Mouse (Mus musculus) limb, embryonic 11.5 days (tissue): ENCODE measurements around the gene Pih1d1. TPM values are rescaled to one million over a fixed set of nuclear protein-coding genes. Genes with fewer than 3 reads are reported as not detected.
A peak's percentile ranks its signal among the peaks of the same experiment; 100 is the strongest.

Experiments
- ATAC-seq: fragments of 200-750 bp; cut with Nextera tagmentation; 2 replicates; pipeline ENCODE4 v1.8.0; 2017; ENCODE audit warnings: low read depth; ENCODE audit not compliant: insufficient number of reproducible peaks, low FRiP score, low TSS enrichment
- DNase-seq: peaks from one replicate; pipeline ENCODE4 v3.0.0-alpha.2; 2015; ENCODE audit warnings: low spot score
- H3K27ac ChIP-seq: fragments of 300-500 bp; sonication (generic); replicated peaks from 2 replicates; pipeline ENCODE4 v1.5.1; 2014; ENCODE audit warnings: low read depth, mild to moderate bottlenecking, low read length
- H3K27me3 ChIP-seq: fragments of 300-500 bp; sonication (generic); 2 replicates; pipeline ENCODE4 v1.6.1; 2014; ENCODE audit warnings: mild to moderate bottlenecking, low read length, mixed read lengths; ENCODE audit not compliant: control insufficient read depth, insufficient read depth
- H3K36me3 ChIP-seq: fragments of 300-500 bp; sonication (generic); 2 replicates; pipeline ENCODE4 v1.6.1; 2014; ENCODE audit warnings: mild to moderate bottlenecking, low read length, moderate library complexity, mixed read lengths; ENCODE audit not compliant: control insufficient read depth, insufficient read depth
- H3K4me1 ChIP-seq: fragments of 300-500 bp; sonication (generic); 2 replicates; pipeline ENCODE4 v1.6.1; 2014; ENCODE audit warnings: low read length, mixed read lengths; ENCODE audit not compliant: control insufficient read depth, insufficient read depth
- H3K4me2 ChIP-seq: fragments of 300-500 bp; sonication (generic); 2 replicates; pipeline ENCODE4 v1.6.1; 2014; ENCODE audit warnings: low read depth, mild to moderate bottlenecking, moderate library complexity; ENCODE audit not compliant: severe bottlenecking
- H3K4me3 ChIP-seq: fragments of 300-500 bp; sonication (generic); 2 replicates; pipeline ENCODE4 v1.5.1; 2014; ENCODE audit warnings: low read depth, low read length
- H3K9ac ChIP-seq: fragments of 300-500 bp; sonication (generic); 2 replicates; pipeline ENCODE4 v1.6.1; 2014; ENCODE audit warnings: mild to moderate bottlenecking, low read length
- H3K9me3 ChIP-seq: fragments of 300-500 bp; sonication (generic); 2 replicates; pipeline ENCODE4 v1.6.1; 2016; ENCODE audit warnings: low read length; ENCODE audit not compliant: control insufficient read depth
- WGBS: fragments of 180-500 bp; shearing (Covaris S2); extraction: QIAGEN DNeasy Blood & Tissue Kit; methylation state at CpG from one replicate; pipeline ENCODE4 v1.1.7; 2014; 5-methylcytosine and 5-hydroxymethylcytosine counted together
- polyA plus RNA-seq: library from polyadenylated mRNA; unstranded; fragments of >200 nt; fragmentation: Nextera tagmentation; extraction: Ambion mirVana; gene quantifications from 2 replicates; pipeline ENCODE4 v1.2.1, GENCODE M21; 2014

Gene Pih1d1
- polyA plus RNA-seq, 1 experiment from 2014 or later = 106 TPM

DNA sequence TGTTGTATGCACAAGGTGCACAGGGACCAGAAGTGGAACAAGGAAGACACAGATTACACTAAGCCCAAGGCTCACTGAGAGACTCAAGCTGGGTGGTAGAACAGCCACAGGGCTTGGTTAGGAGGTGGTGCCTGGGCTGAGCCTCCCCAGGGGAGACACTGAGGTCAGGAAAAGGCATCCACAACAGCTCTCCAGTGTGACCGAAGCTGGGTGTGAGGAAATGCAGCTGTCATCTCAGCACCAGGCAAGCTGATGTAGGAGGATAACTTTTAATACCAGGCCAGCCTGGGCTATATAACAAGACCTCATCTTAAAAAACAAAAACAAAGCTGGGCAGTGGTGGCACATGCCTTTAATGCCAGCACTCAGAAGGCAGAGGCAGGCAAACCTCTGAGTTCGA is 37.1 kb downstream of the Pih1d1 start:
- Histone ChIP-seq H3K9me3 (no peaks in the 10 kb centered on the region; the same call in 1 of the 2 replicates), H3K4me2 (no peak overlapping the region), H3K27me3 (peaks cover 9% of the 10 kb centered on the region), H3K36me3 (no peaks in the 10 kb centered on the region), H3K4me3 (no peak overlapping the region), H3K27ac (no peak overlapping the region), H3K9ac (no peak overlapping the region), H3K4me1 (peaks cover 18% of the 10 kb centered on the region)
- 67% methylated on average over 2 of the region's 2 CpGs for WGBS
- no peak for ATAC-seq
- no peak for DNase-seq

DNA sequence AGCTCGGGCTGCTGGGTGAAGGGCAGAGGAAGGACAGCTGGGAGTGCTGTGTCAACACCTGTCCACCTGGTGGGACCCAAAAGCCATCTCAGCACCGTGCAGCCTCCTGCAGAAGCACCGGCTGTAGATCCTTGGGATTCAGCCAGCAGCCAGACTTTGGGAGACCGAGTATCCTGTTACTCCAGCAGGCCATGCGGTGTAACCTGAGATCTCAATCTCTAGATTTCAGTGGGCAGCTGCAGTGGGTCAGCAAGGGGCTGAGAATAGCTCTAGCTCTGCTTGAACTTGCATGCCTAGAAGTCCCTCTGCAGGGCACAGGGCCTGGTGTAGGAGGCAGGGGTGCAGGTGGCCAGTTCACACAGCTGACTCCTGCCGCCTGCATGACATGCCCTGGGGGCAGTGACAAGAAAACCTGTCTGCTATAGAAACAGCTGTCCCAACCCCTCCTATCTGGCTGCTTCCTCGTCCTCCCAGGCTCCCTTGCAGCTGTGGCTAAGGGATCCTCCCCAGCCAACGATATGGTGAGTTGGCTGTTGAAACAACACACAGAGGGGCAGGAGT is 37.8 kb downstream of the Pih1d1 start:
- Histone ChIP-seq H3K27me3 (peaks cover 9% of the 10 kb centered on the region), H3K9ac (peak overlapping the region; percentile 27; the same call in 1 of the 2 replicates), H3K4me2 (no peak overlapping the region)

DNA sequence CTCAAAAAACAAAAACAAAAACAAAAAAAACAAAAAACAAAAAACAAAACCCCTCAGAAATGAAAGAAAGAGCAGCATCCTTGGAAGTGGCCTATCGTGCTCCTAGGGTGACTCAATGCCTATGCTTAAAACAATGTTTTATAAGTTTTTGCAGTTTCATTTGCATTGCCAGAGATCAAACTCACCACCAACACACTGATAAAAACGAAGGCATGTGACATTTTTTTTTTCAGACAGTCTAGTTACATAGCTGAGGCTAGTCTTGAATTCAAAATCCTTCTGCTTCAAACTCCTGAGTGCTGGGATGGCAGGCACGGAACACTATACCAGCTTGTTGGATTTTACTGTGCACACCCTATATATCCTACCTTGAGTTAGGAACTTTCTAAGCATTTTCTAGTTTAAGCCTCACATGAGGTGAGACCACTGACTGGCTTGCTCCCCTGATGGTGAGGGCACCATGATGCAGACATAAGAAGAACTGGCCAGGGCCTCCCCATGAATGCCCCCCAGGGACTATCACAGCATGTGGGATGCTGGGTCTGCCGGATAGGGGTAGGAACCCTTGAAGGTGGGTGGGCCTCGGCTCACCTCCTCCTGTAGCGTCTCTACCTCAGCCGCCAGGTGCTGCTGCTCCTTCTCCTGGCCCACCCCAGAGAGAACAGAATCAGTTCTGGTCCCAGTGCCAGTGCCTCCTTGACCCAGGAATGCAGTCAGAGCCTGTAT is 38.6 kb downstream of the Pih1d1 start:
- Histone ChIP-seq H3K36me3 (no peaks in the 10 kb centered on the region), H3K9ac (peak overlapping the region; percentile 27), H3K9me3 (no peaks in the 10 kb centered on the region; the same call in 1 of the 2 replicates), H3K4me1 (peaks cover 15% of the 10 kb centered on the region), H3K4me2 (no peak overlapping the region), H3K27ac (no peak overlapping the region), H3K27me3 (peaks cover 9% of the 10 kb centered on the region), H3K4me3 (no peak overlapping the region)
- ATAC-seq = no peak
- 86% methylated on average over 7 of the region's 7 CpGs for WGBS
- no peak for DNase-seq

More for the DNA sequence above, 37.8 kb downstream of the Pih1d1 start:
- no peaks in the 10 kb centered on the region for H3K36me3 ChIP-seq
- 6% methylated on average over 8 of the region's 8 CpGs for WGBS
- no peak overlapping the region for H3K4me3 ChIP-seq
- DNase-seq = peak; percentile 80
- H3K27ac ChIP-seq = 0 out of 2 replicates have a peak overlapping the region, but pooled peaks have one; percentile 56
- ATAC-seq = peak; percentile 77
- H3K4me1 ChIP-seq = peaks cover 18% of the 10 kb centered on the region
- no peaks in the 10 kb centered on the region; the same call in 1 of the 2 replicates for H3K9me3 ChIP-seq

DNA sequence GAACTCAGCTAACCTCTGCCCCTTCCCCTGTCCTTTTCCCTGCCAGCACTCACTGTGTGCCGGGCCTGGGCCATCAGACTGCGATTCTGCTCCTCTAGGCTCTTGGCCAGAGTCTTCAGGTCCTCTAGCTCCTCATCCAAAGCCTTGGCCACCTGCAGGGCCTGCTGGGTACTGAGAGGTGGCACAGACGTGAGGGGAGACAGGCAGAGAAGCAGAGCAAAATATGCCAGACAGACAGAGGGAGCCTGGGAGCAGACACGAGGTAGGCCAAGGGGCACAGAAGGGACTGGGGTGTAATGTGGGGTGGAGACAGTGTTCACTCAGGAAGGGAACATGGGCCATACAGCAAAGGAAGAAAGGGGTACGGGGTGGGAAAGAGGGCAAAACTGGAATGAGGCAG is 39.3 kb downstream of the Pih1d1 start:
- Histone ChIP-seq H3K27ac (no peak overlapping the region), H3K4me3 (no peak overlapping the region), H3K4me1 (peaks cover 15% of the 10 kb centered on the region), H3K36me3 (no peaks in the 10 kb centered on the region), H3K9me3 (no peaks in the 10 kb centered on the region; the same call in 1 of the 2 replicates), H3K27me3 (peaks cover 9% of the 10 kb centered on the region), H3K4me2 (no peak overlapping the region), H3K9ac (peak overlapping the region; percentile 27; the same call in 1 of the 2 replicates)
- WGBS = 64% methylated on average over 5 of the region's 5 CpGs
- DNase-seq = no peak
- ATAC-seq = no peak

DNA sequence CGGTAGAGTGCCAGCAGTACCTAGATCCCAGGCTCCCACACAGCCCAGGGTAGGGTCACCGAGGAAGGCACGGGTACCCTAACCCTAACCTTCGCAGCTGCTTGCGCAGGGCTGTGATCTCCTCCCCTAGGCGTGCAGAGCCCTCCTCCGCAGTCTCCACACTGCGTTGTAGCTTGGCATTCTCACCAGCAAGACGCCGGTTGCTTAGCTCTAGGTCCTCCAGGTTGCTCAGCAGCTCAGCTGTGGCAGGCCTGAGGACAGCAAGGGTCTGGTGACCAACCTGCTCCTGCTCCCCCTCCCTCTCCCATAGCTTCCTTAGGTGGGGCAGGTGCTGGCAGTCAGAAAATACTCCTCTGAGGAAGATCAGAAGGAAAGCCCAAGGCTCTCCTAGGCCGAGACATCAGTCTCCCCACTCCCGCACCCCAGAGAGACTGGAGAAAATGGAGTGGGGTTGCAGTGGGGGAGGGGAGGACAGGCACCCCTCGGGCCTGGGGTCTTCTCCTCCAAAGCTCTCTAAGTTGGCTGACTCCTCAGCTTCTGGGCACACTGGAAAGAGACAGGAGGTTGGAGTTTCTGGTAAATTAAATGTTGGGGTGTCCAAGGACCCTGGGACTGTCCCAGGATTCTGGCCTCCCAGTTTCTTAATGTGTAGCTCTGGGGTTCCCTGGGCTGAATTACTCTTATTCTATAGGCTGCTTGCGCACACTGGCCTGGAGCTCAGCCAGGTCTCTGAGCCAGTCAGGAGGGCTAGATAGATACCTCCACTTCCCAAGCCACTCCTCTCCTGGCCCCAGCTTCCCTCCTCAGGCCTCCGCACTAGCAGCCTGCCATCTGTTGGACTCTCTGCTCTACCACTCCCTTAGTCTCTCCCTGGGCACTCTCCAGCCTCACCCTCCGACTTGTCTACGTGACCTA is 40.0 kb downstream of the Pih1d1 start:
- no peak overlapping the region for H3K4me2 ChIP-seq
- H3K4me1 ChIP-seq = peaks cover 15% of the 10 kb centered on the region
- no peak overlapping the region for H3K4me3 ChIP-seq
- no peak overlapping the region for H3K9ac ChIP-seq
- H3K27me3 ChIP-seq = peaks cover 9% of the 10 kb centered on the region
- DNase-seq = no peak
- 71% methylated on average over 17 of the region's 17 CpGs for WGBS
- H3K27ac ChIP-seq = no peak overlapping the region
- no peak for ATAC-seq
- no peaks in the 10 kb centered on the region for H3K36me3 ChIP-seq
- H3K9me3 ChIP-seq = no peaks in the 10 kb centered on the region; the same call in 1 of the 2 replicates

DNA sequence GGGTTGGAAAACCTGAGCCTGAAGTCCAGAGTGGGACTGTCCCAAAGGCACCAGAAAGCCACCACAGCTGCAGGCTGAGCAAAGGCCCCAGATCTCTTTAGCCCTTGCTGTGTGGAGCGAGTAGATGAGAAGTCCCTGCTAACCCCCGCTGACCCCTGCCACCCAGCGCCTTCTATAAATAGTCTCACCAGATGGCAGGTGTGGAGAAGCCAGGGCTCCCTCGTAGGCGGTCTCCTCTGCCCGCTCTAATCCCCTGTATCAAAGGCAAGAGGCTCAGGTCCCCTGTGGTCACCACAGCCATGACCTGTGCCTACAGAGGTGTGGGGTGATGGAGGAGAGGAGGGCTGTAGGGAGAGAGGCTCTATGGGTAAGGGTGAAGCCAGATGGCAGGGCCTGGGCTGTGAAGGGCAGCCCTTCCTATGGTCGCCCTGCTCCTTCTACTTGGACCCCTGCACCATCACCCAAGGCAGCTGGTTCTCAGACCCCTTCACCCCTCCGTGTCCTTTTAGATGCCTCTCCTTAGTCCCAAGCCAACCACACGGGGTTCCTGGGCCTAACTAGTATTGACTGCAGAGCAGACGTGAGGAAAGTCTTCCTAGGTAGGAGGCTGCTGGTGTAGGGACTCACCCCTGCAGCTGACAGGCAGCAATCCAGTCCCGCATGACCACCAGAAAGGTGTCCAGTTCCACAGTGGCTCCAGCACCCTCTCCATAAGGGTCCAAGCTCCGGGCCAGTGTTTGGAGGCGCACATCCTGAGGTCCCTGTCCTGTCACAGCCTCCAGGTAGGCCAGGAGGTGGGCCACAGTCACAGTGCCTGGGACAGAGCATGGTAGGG is 41.5 kb downstream of the Pih1d1 start:
- WGBS = 48% methylated on average over 13 of the region's 13 CpGs
- H3K27me3 ChIP-seq = no peaks in the 10 kb centered on the region
- no peak overlapping the region for H3K4me3 ChIP-seq
- ATAC-seq (no peak), DNase-seq (no peak)
- H3K27ac ChIP-seq = no peak overlapping the region
- peaks cover 15% of the 10 kb centered on the region for H3K4me1 ChIP-seq
- H3K9me3 ChIP-seq = no peaks in the 10 kb centered on the region; the same call in 1 of the 2 replicates
- H3K36me3 ChIP-seq = no peaks in the 10 kb centered on the region
- H3K9ac ChIP-seq = no peak overlapping the region
- H3K4me2 ChIP-seq = no peak overlapping the region

DNA sequence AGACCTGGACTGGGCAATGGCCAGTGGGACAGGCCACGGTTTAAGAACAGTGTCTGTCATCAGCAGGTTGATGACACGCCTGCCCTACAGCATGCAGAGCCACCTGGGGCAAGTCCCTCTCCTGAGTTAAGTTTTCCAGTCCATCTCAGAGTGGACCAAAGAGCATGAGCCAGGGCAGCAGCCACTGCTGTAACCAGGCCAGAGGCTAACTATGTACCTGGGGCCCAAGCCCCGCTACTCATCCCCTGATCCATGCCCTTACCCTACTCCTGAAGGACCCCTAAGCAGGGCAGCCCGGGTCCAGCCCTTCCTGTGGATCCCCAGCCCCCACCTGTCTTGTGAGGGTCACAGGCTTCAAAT is 42.1 kb downstream of the Pih1d1 start:
- Histone ChIP-seq H3K4me3 (no peak overlapping the region), H3K36me3 (no peaks in the 10 kb centered on the region), H3K27ac (no peak overlapping the region), H3K27me3 (no peaks in the 10 kb centered on the region), H3K4me1 (peaks cover 15% of the 10 kb centered on the region), H3K9me3 (no peaks in the 10 kb centered on the region; the same call in 1 of the 2 replicates), H3K4me2 (no peak overlapping the region), H3K9ac (no peak overlapping the region)
- ATAC-seq (no peak), DNase-seq (no peak)
- 84% methylated on average over 4 of the region's 4 CpGs for WGBS
